Mouse (Mus musculus) cerebellum, adult 11 months (tissue): ENCODE measurements around the gene Sema6c.

Experiments
- DNase-seq: peaks from one replicate; pipeline ENCODE4 v3.0.0; 2022

Gene Sema6c

GRCm38 (mm10) chr3:95147924-95148323 lies 12.3 kb upstream of the Sema6c start:
- DNase-seq = no peak

GRCm38 (mm10) chr3:95153874-95154273 lies 6.4 kb upstream of the Sema6c start:
- no peak for DNase-seq

- DNase-seq = no peak
Observed at GRCm38 (mm10) chr3:95159511-95159986, 708 bp upstream of the Sema6c start.

GRCm38 (mm10) chr3:95161041-95161551 lies 839 bp downstream of the Sema6c start:
- peak; percentile 45 for DNase-seq

- no peak for DNase-seq
Observed at GRCm38 (mm10) chr3:95161618-95162344, 1.5 kb downstream of the Sema6c start.

- DNase-seq = no peak
Observed at GRCm38 (mm10) chr3:95162345-95162628, 2.0 kb downstream of the Sema6c start.

GRCm38 (mm10) chr3:95163419-95164255 lies 3.4 kb downstream of the Sema6c start:
- DNase-seq = no peak

GRCm38 (mm10) chr3:95164256-95164550 lies 3.9 kb downstream of the Sema6c start:
- DNase-seq = no peak

- DNase-seq = no peak
Observed at GRCm38 (mm10) chr3:95164840-95165239, 4.6 kb downstream of the Sema6c start.

GRCm38 (mm10) chr3:95169996-95170395 lies 9.7 kb downstream of the Sema6c start:
- no peak for DNase-seq

- DNase-seq = no peak
Observed at GRCm38 (mm10) chr3:95171105-95171504, 10.8 kb downstream of the Sema6c start.

- DNase-seq = no peak
Observed at GRCm38 (mm10) chr3:95172526-95173255, 12.4 kb downstream of the Sema6c start.

GRCm38 (mm10) chr3:95173256-95173949 lies 13.1 kb downstream of the Sema6c start:
- DNase-seq = no peak

GRCm38 (mm10) chr3:95174011-95174592 lies 13.8 kb downstream of the Sema6c start:
- peak; percentile 82 for DNase-seq

GRCm38 (mm10) chr3:95176500-95176899 lies 16.2 kb downstream of the Sema6c start:
- DNase-seq = no peak

- DNase-seq = no peak
Observed at GRCm38 (mm10) chr3:95177583-95177982, 17.3 kb downstream of the Sema6c start.

GRCm38 (mm10) chr3:95178948-95179347 lies 18.7 kb downstream of the Sema6c start:
- DNase-seq = no peak

- no peak for DNase-seq
Observed at GRCm38 (mm10) chr3:95179890-95180289, 19.6 kb downstream of the Sema6c start.

- DNase-seq = no peak
Observed at GRCm38 (mm10) chr3:95181841-95182240, 21.6 kb downstream of the Sema6c start.

- DNase-seq = no peak
Observed at GRCm38 (mm10) chr3:95184796-95185577, 24.7 kb downstream of the Sema6c start.

- DNase-seq = no peak
Observed at GRCm38 (mm10) chr3:95186100-95186499, 25.8 kb downstream of the Sema6c start.

- DNase-seq = no peak
Observed at GRCm38 (mm10) chr3:95186888-95187287, 26.6 kb downstream of the Sema6c start.
